Mouse (Mus musculus): ENCODE measurements around the gene 4930523C07Rik. TPM values are rescaled to one million over a fixed set of nuclear protein-coding genes. Genes with fewer than 3 reads are reported as not detected.

4930523C07Rik gene
- polyA plus RNA-seq, 1 experiment from 2014 or later = 23.0 TPM

DNA sequence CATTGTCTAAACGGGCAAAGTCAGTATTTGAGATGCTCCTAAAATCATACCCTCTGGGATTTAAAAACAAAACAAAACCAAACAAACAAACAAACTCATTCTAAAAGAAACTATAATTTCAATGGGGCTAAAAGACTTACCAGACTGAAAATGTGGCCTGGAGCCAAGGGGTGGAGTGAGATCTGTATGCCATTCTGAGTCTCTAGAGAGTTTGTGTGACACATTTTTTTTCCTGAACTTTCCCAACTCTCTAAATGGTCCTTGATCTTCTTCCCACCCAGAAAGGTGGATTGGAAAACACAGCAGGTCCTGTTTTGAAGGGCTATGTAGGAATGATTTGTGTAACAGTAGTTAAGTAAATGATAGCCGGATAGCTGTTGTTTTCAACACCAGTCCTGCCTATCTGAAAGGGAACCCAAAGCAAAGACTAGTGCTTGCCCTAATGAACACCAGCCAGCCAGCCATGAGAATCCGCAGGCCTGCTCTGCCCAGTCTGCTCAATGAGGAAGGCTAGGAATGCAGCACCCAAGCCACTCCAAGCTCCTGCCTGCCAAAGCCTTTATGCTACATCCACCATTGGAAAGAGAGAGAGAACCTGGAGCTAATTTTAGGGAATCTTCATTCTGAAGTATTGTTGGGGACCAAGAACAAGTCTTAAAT, 1.0 kb downstream of the 4930523C07Rik start:
- DNase-seq (no peak), ATAC-seq (0 out of 2 replicates have a peak, but pooled peaks have one; percentile 18)
- whole genome bisulfite sequencing (ENCODE audit: insufficient replicate concordance) = 38% methylated on average over 3 of the region's 3 CpGs
- Histone ChIP-seq H3K4me2 (ENCODE audit: low read depth, low read length) (peak overlapping the region; percentile 85), H3K27me3 (ENCODE audit: insufficient read depth, low read length) (no peaks in the 10 kb centered on the region), H3K36me3 (replicated peaks; ENCODE audit: insufficient read depth, low read length) (peaks cover 4% of the 10 kb centered on the region; the same call in 1 of the 2 replicates), H3K9ac (replicated peaks) (peak overlapping the region; percentile 80), H3K4me3 (ENCODE audit: low read depth, low read length) (peak overlapping the region; percentile 78), H3K27ac (ENCODE audit: low read depth) (peak overlapping the region; percentile 88), H3K4me1 (ENCODE audit: insufficient read depth) (peaks cover 39% of the 10 kb centered on the region), H3K9me3 (ENCODE audit: low read length) (no peaks in the 10 kb centered on the region)
- TF ChIP-seq CTCF (IDR thresholded peaks at IDR 0.05; ENCODE audit: low read depth) (no peak), EP300 (IDR thresholded peaks at IDR 0.05; ENCODE audit: low read depth) (0 out of 2 replicates have a peak, but pooled peaks have one; percentile 7)

DNA sequence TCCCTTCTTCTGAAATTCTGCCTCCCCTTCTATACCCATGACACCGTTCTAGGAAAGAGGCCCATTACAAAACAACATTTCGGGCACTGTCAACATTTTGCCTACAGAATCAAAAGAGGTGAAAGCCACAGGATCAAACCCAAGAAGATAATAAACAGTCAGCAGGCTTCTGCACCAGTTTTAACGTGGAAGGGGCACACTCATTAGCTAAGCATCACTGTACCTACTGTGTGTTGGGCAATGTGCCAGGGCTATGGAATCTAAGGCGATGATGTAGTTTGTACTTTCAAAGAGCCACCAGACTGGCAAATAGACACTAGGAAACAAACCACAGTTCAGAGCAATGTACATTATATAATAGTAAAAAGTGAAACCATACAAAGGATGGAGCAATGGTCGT, 1.8 kb downstream of the 4930523C07Rik start:
- no peak for DNase-seq
- Histone ChIP-seq H3K27me3 (ENCODE audit: insufficient read depth, low read length) (no peaks in the 10 kb centered on the region), H3K4me3 (ENCODE audit: low read depth, low read length) (peak overlapping the region; percentile 78), H3K4me1 (ENCODE audit: insufficient read depth) (peaks cover 39% of the 10 kb centered on the region), H3K9me3 (ENCODE audit: low read length) (no peaks in the 10 kb centered on the region), H3K4me2 (ENCODE audit: low read depth, low read length) (peak overlapping the region; percentile 85), H3K27ac (ENCODE audit: low read depth) (peak overlapping the region; percentile 88; the same call in 1 of the 2 replicates), H3K9ac (replicated peaks) (peak overlapping the region; percentile 80), H3K36me3 (replicated peaks; ENCODE audit: insufficient read depth, low read length) (peaks cover 4% of the 10 kb centered on the region; the same call in 1 of the 2 replicates)
- no peak for ATAC-seq
- WGBS (ENCODE audit: insufficient replicate concordance) = 58% methylated on average over 5 of the region's 5 CpGs
- TF ChIP-seq EP300 (IDR thresholded peaks at IDR 0.05; ENCODE audit: low read depth) (no peak), CTCF (IDR thresholded peaks at IDR 0.05; ENCODE audit: low read depth) (no peak)

DNA sequence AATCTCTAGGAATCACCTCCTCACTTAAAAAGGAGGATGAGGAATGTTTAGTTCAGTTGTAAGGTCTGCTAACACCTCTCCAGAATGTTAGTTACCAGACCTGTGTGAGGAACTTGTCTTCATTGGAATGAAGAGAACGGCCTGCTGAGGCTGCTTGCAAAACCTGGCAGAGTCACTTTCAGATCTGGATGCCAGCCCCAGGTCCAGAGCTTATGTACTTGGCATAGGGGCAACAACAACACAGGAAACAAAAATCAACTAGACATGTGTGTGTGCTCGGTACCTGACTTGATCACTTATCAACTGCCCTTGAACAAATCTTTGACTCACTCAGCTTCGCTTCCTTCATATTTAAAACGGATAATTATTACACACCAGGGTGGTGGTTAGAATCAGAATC, 2.6 kb downstream of the 4930523C07Rik start:
- H3K9me3 ChIP-seq (ENCODE audit: low read length) = no peaks in the 10 kb centered on the region
- H3K4me2 ChIP-seq (ENCODE audit: low read depth, low read length) = peak overlapping the region; percentile 85
- ATAC-seq (no peak), DNase-seq (no peak)
- H3K9ac ChIP-seq (replicated peaks) = no peak overlapping the region; the same call in 1 of the 2 replicates
- H3K27ac ChIP-seq (ENCODE audit: low read depth) = no peak overlapping the region
- H3K4me3 ChIP-seq (ENCODE audit: low read depth, low read length) = peak overlapping the region; percentile 78; the same call in 1 of the 2 replicates
- 80% methylated on average over 4 of the region's 4 CpGs for WGBS (ENCODE audit: insufficient replicate concordance)
- H3K36me3 ChIP-seq (replicated peaks; ENCODE audit: insufficient read depth, low read length) = peaks cover 4% of the 10 kb centered on the region; the same call in 1 of the 2 replicates
- H3K4me1 ChIP-seq (ENCODE audit: insufficient read depth) = peaks cover 39% of the 10 kb centered on the region
- no peaks in the 10 kb centered on the region for H3K27me3 ChIP-seq (ENCODE audit: insufficient read depth, low read length)
- no peak for TF ChIP-seq EP300 (IDR thresholded peaks at IDR 0.05; ENCODE audit: low read depth)
- TF ChIP-seq CTCF (IDR thresholded peaks at IDR 0.05; ENCODE audit: low read depth) = no peak

DNA sequence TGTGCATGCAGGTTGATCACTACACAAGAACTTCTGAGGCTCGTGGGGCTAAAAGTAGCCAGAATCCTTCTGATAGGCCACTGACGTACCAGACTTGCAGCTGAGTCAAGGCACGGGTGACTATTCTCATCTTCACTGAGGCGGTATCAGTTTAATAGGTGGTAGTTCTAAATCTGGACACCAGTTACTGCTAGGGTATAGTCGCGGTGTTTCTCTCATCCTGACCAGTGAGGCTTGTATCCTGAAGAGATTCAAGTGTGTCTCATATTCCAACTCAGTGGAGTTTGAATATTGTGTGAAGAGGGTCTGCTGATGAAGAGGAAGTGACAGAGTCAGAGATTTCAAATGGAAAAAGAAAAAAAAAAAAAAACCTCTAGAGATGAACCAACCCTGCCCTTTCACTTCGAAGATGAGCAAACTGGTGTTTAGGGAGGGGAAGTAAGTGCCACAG, 3.3 kb downstream of the 4930523C07Rik start:
- ATAC-seq (no peak), DNase-seq (no peak)
- TF ChIP-seq EP300 (IDR thresholded peaks at IDR 0.05; ENCODE audit: low read depth) (no peak), CTCF (IDR thresholded peaks at IDR 0.05; ENCODE audit: low read depth) (no peak)
- 66% methylated on average over 7 of the region's 7 CpGs for WGBS (ENCODE audit: insufficient replicate concordance)
- Histone ChIP-seq H3K36me3 (replicated peaks; ENCODE audit: insufficient read depth, low read length) (peaks cover 4% of the 10 kb centered on the region; the same call in 1 of the 2 replicates), H3K9ac (replicated peaks) (no peak overlapping the region), H3K4me1 (ENCODE audit: insufficient read depth) (peaks cover 42% of the 10 kb centered on the region), H3K4me3 (ENCODE audit: low read depth, low read length) (no peak overlapping the region), H3K27me3 (ENCODE audit: insufficient read depth, low read length) (no peaks in the 10 kb centered on the region), H3K4me2 (ENCODE audit: low read depth, low read length) (peak overlapping the region; percentile 85), H3K27ac (ENCODE audit: low read depth) (no peak overlapping the region), H3K9me3 (ENCODE audit: low read length) (no peaks in the 10 kb centered on the region)

DNA sequence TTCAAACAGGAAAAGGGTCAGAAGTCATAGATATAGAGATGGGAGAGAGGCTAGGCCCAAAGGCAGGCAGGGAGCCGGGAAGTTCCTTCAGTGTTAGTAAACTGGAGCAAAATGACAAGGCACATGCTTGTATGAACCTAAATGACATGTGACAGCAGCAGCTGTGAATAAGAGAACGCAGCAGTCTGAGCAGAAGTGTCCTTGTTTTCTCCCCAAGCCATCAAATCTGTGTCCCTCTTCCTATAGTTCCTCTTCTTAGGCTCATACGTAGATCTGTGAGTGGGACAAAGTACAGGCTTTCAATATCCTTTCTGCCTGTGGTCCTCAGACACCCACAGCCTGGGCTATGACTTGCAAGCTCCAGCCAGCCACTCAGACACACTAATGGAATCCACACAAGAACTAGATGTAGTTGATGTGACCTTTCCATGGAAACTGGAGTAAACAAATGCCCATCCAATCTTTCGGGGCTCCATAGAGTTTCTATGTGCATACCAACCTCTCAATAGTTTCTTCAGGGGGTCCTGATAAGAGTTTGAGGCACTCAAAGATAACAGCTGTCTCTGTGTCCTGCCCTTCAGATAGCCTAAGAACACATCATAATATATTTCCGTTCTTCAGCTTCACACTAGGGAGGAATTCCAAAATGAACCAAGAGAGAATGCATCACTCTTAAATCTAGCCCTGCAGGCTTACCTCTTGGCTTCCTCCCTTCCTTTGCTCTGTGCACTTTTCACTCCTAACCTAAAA, 5.1 kb downstream of the 4930523C07Rik start:
- DNase-seq (no peak), ATAC-seq (no peak)
- TF ChIP-seq CTCF (IDR thresholded peaks at IDR 0.05; ENCODE audit: low read depth) (no peak), EP300 (IDR thresholded peaks at IDR 0.05; ENCODE audit: low read depth) (no peak)
- Histone ChIP-seq H3K36me3 (replicated peaks; ENCODE audit: insufficient read depth, low read length) (peaks cover 4% of the 10 kb centered on the region; the same call in 1 of the 2 replicates), H3K4me3 (ENCODE audit: low read depth, low read length) (no peak overlapping the region), H3K27me3 (ENCODE audit: insufficient read depth, low read length) (no peaks in the 10 kb centered on the region), H3K4me2 (ENCODE audit: low read depth, low read length) (peak overlapping the region; percentile 18), H3K4me1 (ENCODE audit: insufficient read depth) (peaks cover 43% of the 10 kb centered on the region), H3K9me3 (ENCODE audit: low read length) (no peaks in the 10 kb centered on the region), H3K9ac (replicated peaks) (peak overlapping the region; percentile 23; the same call in 1 of the 2 replicates), H3K27ac (ENCODE audit: low read depth) (no peak overlapping the region)
- 47% methylated on average over 5 of the region's 5 CpGs for WGBS (ENCODE audit: insufficient replicate concordance)

DNA sequence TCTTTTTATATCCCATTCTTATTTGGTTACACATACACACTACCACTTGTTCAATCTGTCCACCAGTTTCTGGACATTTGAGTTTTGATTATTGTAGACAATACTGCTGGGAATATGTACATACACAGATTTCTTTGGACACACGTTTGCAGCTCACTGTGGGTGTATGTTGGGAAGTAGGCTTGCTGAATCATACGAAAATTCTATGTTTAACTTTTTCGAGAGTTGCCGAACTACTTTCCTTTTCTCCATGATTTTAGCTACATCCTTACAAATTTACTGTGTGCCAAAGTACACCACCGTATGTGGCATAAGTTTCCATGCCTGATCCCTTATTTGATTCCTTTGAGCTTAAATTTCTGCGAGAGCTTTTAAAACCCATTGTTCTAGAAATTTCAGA, 6.7 kb downstream of the 4930523C07Rik start:
- H3K4me2 ChIP-seq (ENCODE audit: low read depth, low read length) = no peak overlapping the region
- no peak overlapping the region for H3K4me3 ChIP-seq (ENCODE audit: low read depth, low read length)
- no peaks in the 10 kb centered on the region for H3K9me3 ChIP-seq (ENCODE audit: low read length)
- H3K27me3 ChIP-seq (ENCODE audit: insufficient read depth, low read length) = no peaks in the 10 kb centered on the region
- H3K36me3 ChIP-seq (replicated peaks; ENCODE audit: insufficient read depth, low read length) = peaks cover 4% of the 10 kb centered on the region
- WGBS (ENCODE audit: insufficient replicate concordance) = 87% methylated on average over 6 of the region's 6 CpGs
- ATAC-seq (no peak), DNase-seq (no peak)
- TF ChIP-seq EP300 (IDR thresholded peaks at IDR 0.05; ENCODE audit: low read depth) (no peak), CTCF (IDR thresholded peaks at IDR 0.05; ENCODE audit: low read depth) (no peak)
- no peak overlapping the region for H3K9ac ChIP-seq (replicated peaks)
- H3K27ac ChIP-seq (ENCODE audit: low read depth) = no peak overlapping the region
- H3K4me1 ChIP-seq (ENCODE audit: insufficient read depth) = peaks cover 45% of the 10 kb centered on the region
